Mouse (Mus musculus): ENCODE results near the gene Eri3. TPM values are rescaled to one million over a fixed set of nuclear protein-coding genes. Genes with fewer than 3 reads are reported as not detected.

Eri3 gene
- polyA plus RNA-seq, 1 experiment from 2014 or later, result 106 TPM

- Histone ChIP-seq H3K4me3 (replicated peaks; ENCODE audit: low read length) (no peak overlapping the region), H3K9me3 (replicated peaks; ENCODE audit: control insufficient read depth, low read length) (no peaks in the 10 kb centered on the region), H3K9ac (ENCODE audit: low read length) (no peak overlapping the region), H3K36me3 (ENCODE audit: control insufficient read depth, insufficient read depth, low read length) (peaks cover 16% of the 10 kb centered on the region), H3K27me3 (ENCODE audit: control insufficient read depth, insufficient read depth, low read length) (no peaks in the 10 kb centered on the region), H3K4me1 (ENCODE audit: control insufficient read depth, insufficient read depth, low read length) (no peaks in the 10 kb centered on the region), H3K4me2 (ENCODE audit: low read depth, low read length) (no peak overlapping the region), H3K27ac (ENCODE audit: low read length) (no peak overlapping the region)
- no peak for ATAC-seq (ENCODE audit: insufficient read depth, low FRiP score)
- WGBS, result 80% methylated on average over 3 of the region's 3 CpGs
Observed at GRCm38 (mm10) chr4:117673901-117674300, 123.7 kb downstream of the Eri3 start.

DNA sequence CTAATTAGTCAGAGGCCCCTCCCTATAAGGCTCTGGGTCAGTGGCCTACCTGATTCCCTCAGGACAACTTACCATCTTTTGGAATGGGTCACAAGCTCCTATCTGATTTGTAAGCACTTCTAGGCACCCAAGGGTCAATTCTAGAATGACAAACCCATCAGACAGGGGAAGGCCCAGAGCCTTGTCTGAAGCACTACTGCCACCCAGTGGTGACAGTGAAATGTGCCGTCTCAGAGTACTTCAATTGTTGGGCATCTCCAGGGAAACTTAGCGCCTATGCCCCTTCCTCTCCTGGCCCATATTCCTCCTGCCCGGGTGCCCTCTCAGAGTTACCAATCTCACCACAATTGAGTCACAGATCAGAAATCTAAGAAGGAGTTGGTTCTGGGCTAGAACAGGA is 126.7 kb downstream of the Eri3 start:
- Histone ChIP-seq H3K4me2 (ENCODE audit: low read depth, low read length) (no peak overlapping the region), H3K27me3 (ENCODE audit: control insufficient read depth, insufficient read depth, low read length) (no peaks in the 10 kb centered on the region), H3K36me3 (ENCODE audit: control insufficient read depth, insufficient read depth, low read length) (peaks cover 16% of the 10 kb centered on the region), H3K4me3 (replicated peaks; ENCODE audit: low read length) (no peak overlapping the region), H3K9ac (ENCODE audit: low read length) (no peak overlapping the region), H3K27ac (ENCODE audit: low read length) (no peak overlapping the region), H3K9me3 (replicated peaks; ENCODE audit: control insufficient read depth, low read length) (no peaks in the 10 kb centered on the region), H3K4me1 (ENCODE audit: control insufficient read depth, insufficient read depth, low read length) (peaks cover 6% of the 10 kb centered on the region; the same call in 1 of the 2 replicates)
- ATAC-seq (ENCODE audit: insufficient read depth, low FRiP score), result no peak
- WGBS, result 8% methylated on average over 3 of the region's 3 CpGs

DNA sequence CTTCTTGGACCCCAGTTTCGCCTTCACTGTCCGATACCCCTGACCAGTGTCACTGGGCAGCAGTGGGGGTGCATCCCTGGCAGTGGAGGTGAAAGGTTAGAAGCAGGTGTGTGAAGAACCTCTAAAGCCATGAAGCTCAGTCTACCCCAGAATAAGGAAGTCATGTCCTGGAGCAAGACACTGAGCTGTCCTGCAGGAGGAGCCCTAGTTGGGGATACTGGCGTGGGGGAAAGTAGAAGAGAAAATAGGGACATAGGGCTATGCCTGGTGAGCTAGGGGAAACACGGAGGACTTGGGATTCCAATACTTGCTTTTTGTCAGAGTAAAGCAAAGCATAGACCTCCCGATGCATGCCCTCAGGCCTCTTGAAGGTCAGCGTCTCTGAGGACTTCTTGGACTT is 130.8 kb downstream of the Eri3 start:
- no peak for ATAC-seq (ENCODE audit: insufficient read depth, low FRiP score)
- 69% methylated on average over 6 of the region's 6 CpGs for WGBS
- Histone ChIP-seq H3K4me1 (ENCODE audit: control insufficient read depth, insufficient read depth, low read length) (peaks cover 6% of the 10 kb centered on the region; the same call in 1 of the 2 replicates), H3K4me3 (replicated peaks; ENCODE audit: low read length) (peak overlapping the region; percentile 72; the same call in 1 of the 2 replicates), H3K27me3 (ENCODE audit: control insufficient read depth, insufficient read depth, low read length) (no peaks in the 10 kb centered on the region), H3K36me3 (ENCODE audit: control insufficient read depth, insufficient read depth, low read length) (no peaks in the 10 kb centered on the region; the same call in 1 of the 2 replicates), H3K27ac (ENCODE audit: low read length) (no peak overlapping the region), H3K9ac (ENCODE audit: low read length) (no peak overlapping the region), H3K4me2 (ENCODE audit: low read depth, low read length) (peak overlapping the region; percentile 83), H3K9me3 (replicated peaks; ENCODE audit: control insufficient read depth, low read length) (no peaks in the 10 kb centered on the region)

DNA sequence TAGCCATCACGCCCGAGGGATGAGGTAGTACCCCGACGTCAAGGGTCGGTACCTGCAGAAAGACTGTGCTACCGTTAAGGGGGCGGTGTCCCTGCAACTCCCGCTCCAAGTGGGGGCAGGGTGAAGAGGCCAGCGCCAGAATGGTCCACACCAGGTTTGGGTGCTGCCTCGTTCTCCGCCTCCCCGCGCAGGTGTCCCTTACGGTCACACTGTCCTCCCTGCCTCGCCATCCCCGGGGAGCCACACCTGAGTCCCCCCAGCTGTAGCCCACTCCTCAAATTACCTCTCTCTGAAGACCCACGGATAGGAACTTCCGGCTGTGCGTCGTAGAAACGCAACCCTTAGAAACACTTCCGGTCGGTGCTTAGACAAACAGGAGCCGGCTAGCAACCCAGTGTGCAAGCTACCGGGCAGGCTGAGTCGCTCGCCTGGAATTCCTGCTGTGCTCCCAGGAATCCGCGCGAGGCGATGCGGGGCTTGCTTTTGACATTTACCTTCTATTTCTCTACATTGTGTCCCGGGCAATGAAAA is 131.8 kb downstream of the Eri3 start, which contains the start of gene Dmap1:
Dmap1 (minus strand) TSS at position 343 of the 531 bp plus-strand sequence.
- Histone ChIP-seq H3K27ac (ENCODE audit: low read length) (no peak within 1 kb of the TSS), H3K4me3 (replicated peaks; ENCODE audit: low read length) (peak within 1 kb of the TSS; percentile 72), H3K9ac (ENCODE audit: low read length) (peak within 1 kb of the TSS; percentile 84), H3K9me3 (replicated peaks; ENCODE audit: control insufficient read depth, low read length) (no peaks in the 10 kb centered on the region), H3K4me2 (ENCODE audit: low read depth, low read length) (peak within 1 kb of the TSS; percentile 83), H3K36me3 (ENCODE audit: control insufficient read depth, insufficient read depth, low read length) (no peaks in the 10 kb centered on the region; the same call in 1 of the 2 replicates), H3K27me3 (ENCODE audit: control insufficient read depth, insufficient read depth, low read length) (no peaks in the 10 kb centered on the region), H3K4me1 (ENCODE audit: control insufficient read depth, insufficient read depth, low read length) (peaks cover 6% of the 10 kb centered on the region; the same call in 1 of the 2 replicates)
- under 1% methylated on average over 33 of the region's 33 CpGs for WGBS
- peak; percentile 90 for ATAC-seq (ENCODE audit: insufficient read depth, low FRiP score)

GRCm38 (mm10) chr4:117682463-117682862 is 132.3 kb downstream of the Eri3 start:
- Histone ChIP-seq H3K4me1 (ENCODE audit: control insufficient read depth, insufficient read depth, low read length) (peaks cover 6% of the 10 kb centered on the region; the same call in 1 of the 2 replicates), H3K4me3 (replicated peaks; ENCODE audit: low read length) (peak overlapping the region; percentile 72), H3K36me3 (ENCODE audit: control insufficient read depth, insufficient read depth, low read length) (no peaks in the 10 kb centered on the region; the same call in 1 of the 2 replicates), H3K9ac (ENCODE audit: low read length) (peak overlapping the region; percentile 84), H3K4me2 (ENCODE audit: low read depth, low read length) (peak overlapping the region; percentile 83), H3K9me3 (replicated peaks; ENCODE audit: control insufficient read depth, low read length) (no peaks in the 10 kb centered on the region), H3K27me3 (ENCODE audit: control insufficient read depth, insufficient read depth, low read length) (no peaks in the 10 kb centered on the region), H3K27ac (ENCODE audit: low read length) (no peak overlapping the region)
- no peak for ATAC-seq (ENCODE audit: insufficient read depth, low FRiP score)

- WGBS, result 53% methylated on average over 6 of the region's 6 CpGs
- H3K27ac ChIP-seq (ENCODE audit: low read length), result no peak overlapping the region
- no peaks in the 10 kb centered on the region for H3K9me3 ChIP-seq (replicated peaks; ENCODE audit: control insufficient read depth, low read length)
- no peaks in the 10 kb centered on the region; the same call in 1 of the 2 replicates for H3K36me3 ChIP-seq (ENCODE audit: control insufficient read depth, insufficient read depth, low read length)
- ATAC-seq (ENCODE audit: insufficient read depth, low FRiP score), result no peak
- no peak overlapping the region for H3K4me3 ChIP-seq (replicated peaks; ENCODE audit: low read length)
- H3K4me2 ChIP-seq (ENCODE audit: low read depth, low read length), result 0 out of 2 replicates have a peak overlapping the region, but pooled peaks have one; percentile 83
- H3K27me3 ChIP-seq (ENCODE audit: control insufficient read depth, insufficient read depth, low read length), result no peaks in the 10 kb centered on the region
- peaks cover 6% of the 10 kb centered on the region; the same call in 1 of the 2 replicates for H3K4me1 ChIP-seq (ENCODE audit: control insufficient read depth, insufficient read depth, low read length)
- H3K9ac ChIP-seq (ENCODE audit: low read length), result no peak overlapping the region
Observed at GRCm38 (mm10) chr4:117683048-117683768, 133.0 kb downstream of the Eri3 start.

- peaks cover 2% of the 10 kb centered on the region; the same call in 1 of the 2 replicates for H3K4me1 ChIP-seq (ENCODE audit: control insufficient read depth, insufficient read depth, low read length)
- H3K4me2 ChIP-seq (ENCODE audit: low read depth, low read length), result no peak overlapping the region
- H3K9ac ChIP-seq (ENCODE audit: low read length), result no peak overlapping the region
- WGBS, result 81% methylated on average over 4 of the region's 4 CpGs
- no peak overlapping the region for H3K27ac ChIP-seq (ENCODE audit: low read length)
- no peaks in the 10 kb centered on the region for H3K27me3 ChIP-seq (ENCODE audit: control insufficient read depth, insufficient read depth, low read length)
- no peak for ATAC-seq (ENCODE audit: insufficient read depth, low FRiP score)
- H3K4me3 ChIP-seq (replicated peaks; ENCODE audit: low read length), result no peak overlapping the region
- no peaks in the 10 kb centered on the region for H3K9me3 ChIP-seq (replicated peaks; ENCODE audit: control insufficient read depth, low read length)
- no peaks in the 10 kb centered on the region for H3K36me3 ChIP-seq (ENCODE audit: control insufficient read depth, insufficient read depth, low read length)
Observed at GRCm38 (mm10) chr4:117686354-117686753, 136.2 kb downstream of the Eri3 start.

DNA sequence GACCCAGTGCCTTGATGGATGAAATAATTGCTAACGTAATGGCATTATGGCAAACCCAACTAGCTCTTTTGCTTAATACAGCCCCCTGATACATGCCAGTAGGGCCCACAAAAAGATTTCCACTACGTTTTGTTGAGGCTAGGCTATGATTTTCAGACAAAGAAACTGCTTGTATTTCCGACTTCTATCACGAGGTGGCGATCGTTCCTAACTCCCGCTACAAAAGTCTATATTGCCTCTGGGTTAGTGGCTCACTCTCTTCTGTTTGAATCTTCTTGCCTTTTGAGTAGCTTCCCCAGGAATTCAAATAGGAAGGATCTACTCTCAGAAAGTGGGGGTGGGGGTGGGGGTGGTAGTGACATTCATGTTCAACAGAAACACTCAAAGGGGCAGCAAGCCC is 155.2 kb downstream of the Eri3 start:
- no peak overlapping the region for H3K4me2 ChIP-seq (ENCODE audit: low read depth, low read length)
- no peak overlapping the region for H3K9ac ChIP-seq (ENCODE audit: low read length)
- 4% methylated on average over 7 of the region's 7 CpGs for WGBS
- no peaks in the 10 kb centered on the region for H3K4me1 ChIP-seq (ENCODE audit: control insufficient read depth, insufficient read depth, low read length)
- ATAC-seq (ENCODE audit: insufficient read depth, low FRiP score), result no peak
- no peaks in the 10 kb centered on the region for H3K27me3 ChIP-seq (ENCODE audit: control insufficient read depth, insufficient read depth, low read length)
- H3K36me3 ChIP-seq (ENCODE audit: control insufficient read depth, insufficient read depth, low read length), result no peaks in the 10 kb centered on the region
- H3K9me3 ChIP-seq (replicated peaks; ENCODE audit: control insufficient read depth, low read length), result no peaks in the 10 kb centered on the region
- no peak overlapping the region for H3K27ac ChIP-seq (ENCODE audit: low read length)
- H3K4me3 ChIP-seq (replicated peaks; ENCODE audit: low read length), result no peak overlapping the region

GRCm38 (mm10) chr4:117708780-117709550 is 158.8 kb downstream of the Eri3 start:
- H3K9ac ChIP-seq (ENCODE audit: low read length), result no peak overlapping the region
- H3K27me3 ChIP-seq (ENCODE audit: control insufficient read depth, insufficient read depth, low read length), result no peaks in the 10 kb centered on the region
- H3K4me1 ChIP-seq (ENCODE audit: control insufficient read depth, insufficient read depth, low read length), result no peaks in the 10 kb centered on the region
- no peaks in the 10 kb centered on the region for H3K9me3 ChIP-seq (replicated peaks; ENCODE audit: control insufficient read depth, low read length)
- peak; percentile 33; the same call in 1 of the 2 replicates for ATAC-seq (ENCODE audit: insufficient read depth, low FRiP score)
- H3K4me2 ChIP-seq (ENCODE audit: low read depth, low read length), result no peak overlapping the region
- WGBS, result 45% methylated on average over 3 of the region's 3 CpGs
- H3K27ac ChIP-seq (ENCODE audit: low read length), result peak overlapping the region; percentile 55
- H3K4me3 ChIP-seq (replicated peaks; ENCODE audit: low read length), result no peak overlapping the region
- no peaks in the 10 kb centered on the region for H3K36me3 ChIP-seq (ENCODE audit: control insufficient read depth, insufficient read depth, low read length)

Measured in stomach, embryonic 16.5 days (tissue).